Mouse (Mus musculus) spleen, postnatal 4 days (tissue): ENCODE measurements at regions not wholly inside any gene's neighbourhood (a gene's known extent, or its start where the extent isn't known, plus 50 kb on each side); places are given as distances from the start of the nearest gene placed in this dataset.

Source experiments
- DNase-seq, 2 experiments: peaks; one replicate each; pipeline ENCODE4 v3.0.0; 2022; ENCODE audit warnings: low spot score in 2 of 2

DNA sequence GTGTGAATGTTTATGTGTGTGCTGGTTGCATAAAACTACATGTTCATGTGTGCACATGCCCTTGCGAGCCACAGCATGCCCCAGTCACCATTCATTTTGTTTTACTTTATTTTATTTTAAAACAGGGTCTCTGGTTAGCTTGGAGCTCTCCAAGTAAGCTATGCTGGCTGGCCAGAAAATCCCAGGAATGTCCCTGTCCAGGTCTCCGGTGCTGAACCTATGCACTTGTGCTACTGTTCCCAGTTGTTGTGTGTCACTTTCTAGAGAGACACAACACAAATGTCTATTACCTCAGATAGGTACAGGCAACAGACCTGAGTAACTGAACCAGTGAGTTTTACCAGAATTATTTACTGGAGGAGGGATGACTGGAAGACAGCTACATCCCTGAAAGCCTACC lies 530.4 kb upstream of the Castor2 start:
- no peak for DNase-seq

DNA sequence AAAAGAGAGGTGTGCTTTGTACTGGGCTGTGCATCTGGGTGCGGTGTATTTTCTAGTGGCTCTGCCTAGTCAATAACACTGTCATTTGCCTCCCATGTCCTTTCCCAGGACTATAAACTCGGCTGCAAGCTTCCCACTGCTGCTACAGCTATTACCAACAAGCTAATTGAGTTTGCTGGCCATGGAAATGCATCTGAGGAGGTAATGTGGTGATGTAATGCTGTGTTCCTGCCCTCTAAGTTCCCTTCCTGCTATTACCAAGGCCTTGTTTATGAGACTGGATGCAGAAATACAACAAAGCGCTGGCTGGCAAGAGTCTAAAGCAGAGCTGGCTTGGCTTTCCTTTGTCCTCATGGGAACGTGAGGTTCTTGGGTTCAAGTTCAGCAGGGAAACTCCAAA lies 533.0 kb upstream of the Castor2 start:
- no peak for DNase-seq

DNA sequence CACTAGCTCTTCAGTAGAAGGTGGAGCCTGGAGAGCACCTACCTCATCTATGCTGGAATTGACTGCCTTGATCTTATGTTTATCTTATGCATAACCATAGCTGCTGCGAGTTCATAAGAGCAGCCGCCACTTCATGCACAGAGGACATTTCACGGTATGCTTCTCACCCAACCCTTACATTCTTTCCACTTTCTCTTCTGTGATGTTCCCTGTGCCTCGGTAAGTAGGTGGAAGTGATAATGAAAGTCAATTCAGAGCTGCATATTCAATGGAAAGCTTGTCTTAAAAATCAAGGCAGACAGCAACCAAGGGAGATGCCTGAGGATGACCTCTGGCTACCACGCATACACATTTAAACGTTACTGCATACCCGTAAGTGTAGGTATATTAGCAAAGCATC lies 548.9 kb upstream of the Castor2 start:
- no peak for DNase-seq

DNA sequence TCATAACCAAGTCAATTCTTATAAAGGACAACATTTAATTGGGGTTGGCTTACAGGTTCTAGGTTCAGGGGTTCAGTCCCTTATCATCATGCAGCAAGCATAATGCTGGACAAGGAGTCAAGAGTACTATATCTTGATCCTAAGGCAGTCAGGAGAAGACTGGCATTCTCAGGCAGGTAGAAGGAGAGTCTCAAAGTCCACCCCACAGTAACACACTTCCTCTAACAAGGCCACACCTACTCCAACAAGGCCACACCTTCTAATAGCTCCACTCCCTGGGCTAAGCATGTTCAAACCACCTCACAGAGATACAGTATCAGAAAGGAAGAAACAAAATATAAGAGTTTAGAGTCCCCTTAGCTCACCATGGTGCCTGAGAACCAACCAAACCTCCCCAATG lies 557.3 kb upstream of the Castor2 start:
- DNase-seq: no peak

DNA sequence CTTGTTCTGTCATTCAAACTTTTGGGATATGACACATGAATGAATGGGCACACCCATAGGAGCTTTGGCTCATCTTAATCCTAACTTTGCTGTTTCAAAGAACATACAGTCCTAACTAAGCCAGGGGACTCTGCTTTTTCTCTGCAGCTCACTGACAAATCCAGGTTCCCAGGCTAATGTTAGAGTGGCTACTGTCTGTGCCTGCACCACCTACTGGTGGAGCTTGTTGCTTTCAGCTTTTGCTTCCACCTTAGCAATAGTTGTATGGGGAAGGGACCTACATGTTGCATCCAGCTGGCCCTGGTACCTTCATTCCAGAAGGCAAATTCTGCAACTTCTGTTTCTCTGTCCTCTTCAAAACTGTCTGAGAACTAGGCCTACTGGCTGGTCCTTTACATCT lies 566.8 kb upstream of the Castor2 start:
- no peak for DNase-seq

DNA sequence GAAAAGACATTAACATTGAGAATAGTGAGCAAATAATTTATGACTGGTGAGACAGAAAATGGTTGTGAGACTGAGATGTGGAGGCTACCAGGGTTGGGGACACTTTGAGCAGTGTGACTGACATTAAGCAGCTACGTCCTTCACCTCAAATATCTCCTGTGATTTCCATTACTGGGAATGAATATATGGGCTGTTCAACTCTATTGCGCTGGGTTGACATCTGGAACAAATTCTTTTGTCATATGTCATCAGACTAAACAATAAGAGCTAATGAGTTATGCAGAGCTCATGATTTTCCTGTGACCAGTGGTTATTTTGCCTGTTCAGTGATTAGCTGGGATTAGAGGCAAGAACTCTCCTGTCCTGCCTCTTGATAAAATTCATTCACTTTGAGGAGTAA lies 593.9 kb upstream of the Castor2 start:
- DNase-seq: no peak

DNA sequence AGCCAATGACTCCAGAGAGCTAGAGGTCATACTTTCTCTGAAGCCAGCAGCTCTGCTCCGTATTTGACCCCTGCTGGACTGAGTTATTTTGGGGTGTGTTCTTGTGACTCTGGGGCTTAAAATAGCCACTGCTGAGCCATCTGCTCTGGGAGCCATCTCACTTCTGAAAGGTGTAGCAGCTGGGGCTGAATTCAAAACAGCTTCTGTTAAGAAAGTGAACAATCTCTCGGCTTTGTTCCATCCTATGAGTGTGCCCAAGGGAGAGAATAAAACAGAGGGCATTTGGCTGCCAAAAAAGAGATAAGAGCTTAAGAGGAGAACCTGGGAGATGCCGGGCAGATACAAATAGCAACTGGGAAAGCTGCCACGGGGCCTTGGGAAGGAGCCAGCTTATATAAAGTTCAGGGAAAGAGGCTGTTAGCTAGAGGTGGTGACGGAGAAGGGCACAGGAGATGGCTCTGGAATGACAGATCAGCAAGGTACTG lies 611.7 kb upstream of the Castor2 start:
- no peak for DNase-seq

DNA sequence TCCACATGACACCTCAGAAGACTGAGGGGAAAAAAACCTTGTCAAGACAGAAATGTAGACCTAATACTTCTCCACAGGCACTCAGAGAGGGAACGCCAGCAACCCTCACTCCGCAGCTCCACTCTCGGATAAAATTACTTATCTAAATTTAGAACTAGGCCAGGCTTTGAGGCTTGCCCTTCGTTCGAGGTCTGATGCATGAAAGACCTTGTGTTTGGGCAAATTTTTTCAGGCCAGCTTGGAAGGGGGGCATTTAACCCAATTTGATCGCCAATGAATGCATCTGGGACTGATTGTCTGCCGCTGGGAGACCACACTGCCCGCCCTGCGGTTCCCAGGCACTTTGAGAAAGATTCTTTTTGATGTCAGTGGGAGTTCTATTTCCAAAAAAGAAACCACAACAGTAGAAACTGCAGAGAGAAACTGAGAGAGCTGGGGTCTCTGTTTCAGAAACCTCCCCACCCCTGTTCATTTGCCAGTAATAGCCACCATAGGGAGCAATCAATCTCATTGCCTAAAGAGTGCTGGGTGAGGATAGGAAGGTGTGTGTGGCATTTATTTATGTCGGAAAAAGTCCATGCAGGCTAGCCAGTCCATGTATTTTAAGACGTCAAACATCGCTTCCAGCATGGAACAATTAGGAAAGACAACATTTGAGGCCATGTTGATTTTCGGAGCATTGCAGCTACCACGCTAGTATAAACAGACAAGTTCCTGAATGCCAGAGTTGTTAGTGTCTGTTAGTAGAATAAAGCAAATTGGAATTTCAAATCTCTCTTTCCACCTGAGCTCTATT lies 617.0 kb upstream of the Castor2 start:
- DNase-seq: no peak

DNA sequence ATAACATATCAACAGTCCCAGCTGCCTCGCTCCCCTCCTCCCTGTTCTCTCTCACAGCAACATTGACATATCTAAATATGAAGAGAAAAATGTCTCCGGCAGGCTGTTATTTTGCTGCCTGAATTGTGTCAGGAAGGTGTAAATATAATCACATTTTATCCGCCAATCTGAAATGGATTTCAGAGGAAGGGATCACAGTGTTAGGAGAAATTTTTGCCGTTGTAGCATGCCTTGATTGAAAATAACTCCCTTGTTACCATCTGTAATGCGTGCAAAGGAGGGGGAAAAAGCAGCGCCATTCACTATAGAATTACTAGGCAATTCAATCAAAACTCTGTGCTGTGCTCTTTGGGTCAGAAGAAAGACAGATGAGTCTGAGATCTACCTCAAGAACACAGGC lies 620.3 kb upstream of the Castor2 start:
- DNase-seq: no peak

DNA sequence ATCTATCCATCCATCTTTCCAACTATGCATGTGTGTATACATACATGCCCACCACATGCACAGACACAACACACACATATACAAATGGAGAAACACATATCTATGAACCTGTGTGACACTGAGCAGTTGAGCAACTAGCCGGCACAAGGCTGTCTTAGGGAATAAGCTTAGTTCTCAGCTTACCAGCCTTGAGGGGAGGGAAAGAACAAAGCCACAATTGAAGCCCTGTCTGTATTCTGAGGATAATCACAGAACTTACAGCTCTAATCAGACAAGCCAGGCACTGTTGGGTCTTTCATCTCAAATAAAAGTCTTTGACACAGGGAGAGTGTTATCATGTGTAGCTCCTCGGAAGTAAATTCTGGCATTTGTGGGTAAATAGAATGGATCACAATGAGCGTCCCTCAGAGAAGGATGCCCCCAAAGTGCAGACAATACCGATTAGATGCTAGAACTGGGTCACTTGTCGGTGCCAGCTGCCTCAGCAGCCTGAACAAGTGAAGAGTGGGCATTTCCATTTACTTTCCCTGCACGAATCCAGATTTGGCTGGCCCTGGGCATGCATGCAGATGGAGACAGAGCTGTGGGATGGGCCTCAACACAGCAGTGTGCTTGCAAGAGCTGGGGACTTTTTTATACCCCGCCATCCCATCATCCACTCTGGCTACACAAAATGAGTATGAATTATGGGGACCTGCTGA lies 646.0 kb upstream of the Castor2 start:
- DNase-seq: no peak

DNA sequence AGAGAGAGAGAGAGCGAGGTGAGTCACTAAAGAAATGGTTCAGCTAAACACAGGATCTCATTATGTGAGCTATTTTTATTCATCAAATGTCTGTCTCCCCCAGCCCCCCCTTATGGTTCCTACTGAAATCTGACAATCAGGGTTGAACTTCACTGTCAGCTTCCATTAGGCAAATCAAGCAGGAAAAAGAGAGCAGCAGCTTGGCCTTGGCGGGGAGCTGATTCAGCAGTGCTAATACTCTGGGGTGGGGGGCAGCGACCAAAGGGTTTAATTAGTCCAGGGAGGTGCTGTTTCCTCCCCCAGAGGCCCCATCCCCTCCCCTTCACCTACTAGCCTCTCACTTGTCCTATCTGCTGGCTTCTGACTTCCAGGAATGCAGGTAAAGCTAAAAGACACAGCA lies 649.6 kb upstream of the Castor2 start:
- DNase-seq: no peak

DNA sequence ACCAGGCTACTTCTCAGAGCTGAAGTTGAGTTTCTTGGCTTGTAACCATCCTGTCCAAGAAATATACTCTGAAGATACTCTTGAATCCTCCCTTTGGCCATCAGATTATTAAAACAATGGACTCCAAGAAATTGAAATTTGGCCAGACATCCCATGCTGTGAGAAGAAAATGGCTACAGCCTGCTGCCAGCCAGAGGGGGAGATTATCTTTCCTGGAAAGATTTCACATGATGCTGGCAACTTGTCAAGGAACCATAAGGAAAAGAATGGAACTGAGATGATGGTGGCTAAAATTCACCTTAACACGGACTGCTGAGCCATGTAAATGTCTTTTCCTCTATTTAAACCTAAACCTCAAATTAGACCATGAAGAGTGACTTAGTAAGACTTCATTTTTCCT lies 698.7 kb upstream of the Castor2 start:
- DNase-seq: no peak

DNA sequence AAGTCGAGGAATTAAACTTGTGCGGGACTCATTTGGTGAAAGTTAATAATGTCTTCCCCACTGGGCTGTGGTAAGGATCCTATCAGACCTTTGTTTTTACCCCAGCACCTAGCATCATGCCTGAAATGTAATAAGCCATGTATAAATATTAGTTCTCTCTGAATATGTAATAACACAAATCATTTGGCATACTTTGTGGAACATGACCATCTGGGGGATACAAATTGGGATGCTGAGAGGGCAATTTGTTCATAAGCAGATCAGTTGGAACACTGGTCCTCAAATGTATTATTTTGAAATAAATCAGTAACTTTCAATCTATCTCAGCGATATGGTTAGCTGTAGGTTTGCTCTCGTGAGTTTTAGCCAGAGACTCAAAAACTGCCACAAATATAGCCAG lies 709.6 kb upstream of the Castor2 start:
- no peak for DNase-seq

DNA sequence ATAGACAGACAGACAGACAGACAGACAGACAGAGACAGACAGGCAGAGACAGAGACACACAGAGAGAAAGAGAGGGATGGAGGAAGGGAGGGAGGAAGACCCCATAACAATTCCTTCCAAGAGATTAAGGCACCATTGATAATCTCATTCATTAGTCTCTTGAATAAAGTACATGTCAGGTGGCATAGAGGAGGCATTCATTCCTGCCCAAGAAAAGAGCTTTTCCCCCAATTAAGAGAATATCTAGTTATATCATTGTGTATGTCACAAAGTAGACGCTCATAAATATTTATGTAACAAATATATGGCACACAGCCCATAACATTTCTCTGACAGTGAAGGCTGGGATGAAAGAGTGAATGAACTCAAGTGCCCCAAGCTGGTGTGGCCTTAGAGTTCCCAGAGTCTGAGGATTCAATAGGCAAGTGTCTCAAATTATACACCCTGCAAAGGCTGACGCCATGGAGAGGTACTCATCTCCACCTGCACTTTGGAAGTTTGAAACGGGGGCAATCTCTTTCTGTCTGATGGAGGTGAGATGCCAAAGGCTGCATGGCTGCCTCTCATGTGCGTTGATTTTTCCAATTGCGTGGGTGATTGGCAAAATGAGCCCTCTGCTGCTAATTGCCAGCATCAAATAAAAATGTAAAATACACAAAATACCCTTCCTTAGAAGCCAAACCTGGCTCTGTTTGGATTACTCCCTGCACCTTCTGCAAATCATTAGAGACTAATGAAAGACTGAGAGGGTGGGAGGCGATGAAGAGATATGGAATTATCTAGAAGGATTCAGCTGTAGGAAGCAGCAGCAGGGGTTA lies 710.3 kb upstream of the Castor2 start:
- no peak for DNase-seq

DNA sequence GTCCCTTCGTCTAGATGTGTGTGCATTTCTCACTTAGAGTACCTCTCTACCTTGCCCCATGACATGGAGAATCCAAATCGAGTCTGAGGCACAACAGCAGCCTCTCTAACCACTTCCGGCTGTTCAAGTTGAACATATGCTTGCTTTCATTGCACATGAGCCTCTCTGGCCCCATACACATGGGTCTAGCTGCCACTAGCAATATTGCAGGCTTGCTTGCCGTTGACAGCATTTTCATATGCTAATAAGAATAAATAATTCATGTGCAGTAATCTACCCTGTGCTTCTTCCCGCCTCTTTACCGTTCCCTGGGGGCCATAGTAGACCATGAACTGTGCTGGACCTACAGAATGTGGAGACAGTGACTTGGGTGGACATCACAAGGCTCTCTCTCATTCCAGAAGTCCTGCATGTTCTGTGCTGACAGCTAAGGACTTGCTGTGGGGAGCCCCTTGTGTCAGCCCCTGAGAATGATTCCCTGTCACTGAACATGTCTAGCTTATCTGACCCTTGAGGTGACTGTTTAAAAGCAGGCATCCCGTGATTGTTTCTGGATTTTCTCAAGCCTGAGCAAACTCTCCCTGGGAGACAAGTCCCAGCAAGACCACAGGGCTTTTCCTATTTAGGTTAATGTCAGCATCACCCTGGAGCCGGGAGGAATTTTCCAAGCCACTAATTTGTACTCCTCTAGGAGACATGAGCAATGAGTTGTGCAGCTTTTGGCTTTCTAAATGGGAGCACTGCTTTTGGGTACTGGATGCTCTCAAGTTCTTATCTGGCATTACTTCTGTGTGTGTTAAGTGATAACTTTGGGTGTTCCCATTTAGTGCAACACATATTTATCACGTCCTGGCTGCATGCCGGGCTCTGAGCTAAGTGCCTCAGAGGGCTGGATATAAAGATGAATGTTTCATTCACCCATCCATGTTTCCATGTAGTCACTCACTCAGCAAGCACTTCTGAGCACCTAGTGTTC lies 713.8 kb upstream of the Castor2 start:
- no peak for DNase-seq

DNA sequence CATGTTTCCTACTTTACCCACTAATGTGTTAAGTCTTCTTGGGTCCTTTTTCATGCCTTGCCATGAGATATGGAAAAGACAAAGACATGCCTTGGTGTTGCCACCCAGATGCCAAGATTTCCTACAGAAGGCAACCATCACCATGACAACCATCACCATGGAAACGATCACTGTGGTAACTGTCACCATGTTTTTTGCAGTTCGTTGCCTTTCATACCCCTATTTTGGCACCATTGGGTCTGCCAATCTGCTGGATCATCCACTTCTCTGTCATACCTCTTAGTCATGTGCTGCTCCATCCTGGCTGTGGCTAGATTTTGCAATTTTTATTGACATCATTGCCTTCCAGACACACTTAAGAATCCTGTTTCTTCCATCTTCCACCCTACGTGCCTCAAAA lies 733.7 kb upstream of the Castor2 start:
- DNase-seq: no peak

DNA sequence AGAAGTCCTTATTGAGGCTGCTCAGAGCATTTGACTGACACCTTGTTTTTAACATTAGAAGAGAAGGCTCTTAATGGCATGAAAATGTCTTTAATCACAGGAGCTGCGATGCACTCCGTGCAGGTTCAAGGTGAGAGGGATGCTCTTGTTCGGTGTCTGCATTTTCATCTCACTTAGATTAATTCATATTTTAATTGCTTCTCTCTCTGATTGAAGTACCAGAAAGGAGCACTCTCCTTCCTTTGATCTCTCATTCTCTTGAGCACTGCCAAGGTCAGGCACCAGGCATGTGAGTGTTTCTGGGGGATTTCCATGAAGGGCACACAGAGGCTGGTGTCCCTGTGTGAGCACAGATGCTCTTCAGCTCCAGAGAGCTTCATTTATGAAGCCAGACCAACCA lies 752.0 kb upstream of the Castor2 start:
- no peak for DNase-seq

DNA sequence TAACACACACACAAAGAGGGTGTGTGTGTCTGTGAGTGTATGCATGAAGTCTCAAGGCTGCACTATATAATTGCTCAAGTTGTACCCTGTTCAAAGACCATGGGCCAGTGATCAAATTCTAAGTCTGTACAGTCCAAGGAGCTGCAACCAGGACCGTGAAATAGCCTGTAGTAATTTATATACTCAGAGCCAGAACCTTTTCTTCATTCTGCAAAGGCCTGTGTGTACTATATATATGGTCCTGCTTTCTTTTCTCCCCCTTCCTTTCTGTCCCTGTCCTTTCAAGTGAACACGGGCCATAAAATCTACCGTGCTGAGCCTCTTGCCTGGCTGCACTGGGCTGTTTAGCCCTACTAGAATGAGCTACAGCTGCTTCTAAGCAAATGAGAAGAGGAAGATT lies 757.5 kb upstream of the Castor2 start:
- DNase-seq: no peak

DNA sequence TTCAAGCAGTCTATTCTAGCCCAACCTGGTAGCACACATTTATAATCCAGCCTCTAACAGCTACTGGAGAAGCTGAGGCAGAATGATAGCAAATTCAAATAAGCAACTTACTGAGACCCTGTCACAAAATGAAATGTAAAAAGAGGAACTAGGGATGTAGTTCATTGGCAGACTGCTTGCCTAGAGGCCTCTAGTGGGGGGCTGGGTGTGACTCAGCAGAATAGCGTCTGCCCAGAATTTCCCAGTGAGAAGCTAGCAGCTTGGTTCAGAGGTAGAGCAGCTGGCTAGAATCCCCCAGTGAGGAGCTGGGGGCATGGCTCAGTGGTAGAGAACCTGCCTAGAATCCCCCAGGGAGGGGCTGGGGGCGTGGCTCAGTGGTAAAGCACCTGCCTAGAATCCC lies 777.5 kb upstream of the Auts2 start:
- DNase-seq: no peak

DNA sequence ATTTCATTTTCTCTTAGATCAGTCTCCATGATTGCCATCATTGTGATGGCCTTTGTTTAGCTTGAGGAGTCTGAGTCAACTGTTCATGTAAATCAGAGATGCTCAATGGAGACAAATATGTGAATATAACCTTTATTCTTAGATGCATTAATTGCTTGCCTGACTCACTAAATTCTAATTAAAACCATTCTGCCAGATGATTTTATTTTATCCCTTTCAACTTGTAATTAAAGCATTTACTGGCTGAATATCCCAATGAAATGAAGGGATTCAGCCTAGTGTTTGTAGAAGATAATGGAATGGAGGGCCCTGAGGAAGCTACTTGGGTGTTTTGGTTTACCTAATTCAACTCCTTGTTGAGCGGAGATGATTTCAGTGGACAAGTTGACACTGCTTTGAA lies 777.1 kb upstream of the Auts2 start:
- no peak for DNase-seq

DNA sequence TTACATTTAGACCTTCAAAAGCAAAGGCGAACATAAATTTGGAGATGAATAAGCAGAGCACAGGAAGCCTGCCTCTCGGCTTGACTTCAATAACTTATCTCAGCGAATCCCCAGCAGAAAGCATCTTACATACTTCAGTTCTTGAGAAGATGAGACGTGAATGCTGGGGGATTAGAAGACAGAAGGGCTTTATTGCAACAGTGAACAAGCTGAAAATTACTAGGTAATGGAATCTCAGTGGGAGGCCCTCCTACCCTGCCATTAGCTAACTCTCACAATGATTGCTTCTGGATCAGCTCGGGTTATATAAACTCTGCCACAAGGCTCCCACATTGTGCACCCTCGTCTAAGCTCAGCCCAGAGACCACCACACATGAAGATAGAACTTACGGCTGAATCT lies 770.9 kb upstream of the Auts2 start:
- DNase-seq: no peak
